Mouse (Mus musculus) kidney, adult 2 months (tissue): ENCODE data around the gene Spock1. TPM values are rescaled to one million over a fixed set of nuclear protein-coding genes. Genes with fewer than 3 reads are reported as not detected.

Experiments used
- DNase-seq: peaks from one replicate; pipeline ENCODE4 v3.0.0; 2021
- H3K27ac ChIP-seq: fragments of 200-500 bp; 2 replicates; pipeline ENCODE4 v1.5.1; 2012; ENCODE audit warnings: low read depth, low read length, control low read depth, inconsistent platforms; ENCODE audit not compliant: insufficient read depth
- H3K27me3 ChIP-seq: fragments of 200-500 bp; replicated peaks from 2 replicates; pipeline ENCODE4 v1.6.1; 2012; ENCODE audit warnings: mild to moderate bottlenecking, moderate library complexity, low read length, inconsistent platforms; ENCODE audit not compliant: control insufficient read depth, insufficient read depth
- H3K36me3 ChIP-seq: fragments of 200-500 bp; 2 replicates; pipeline ENCODE4 v1.6.1; 2012; ENCODE audit warnings: mild to moderate bottlenecking, moderate library complexity, low read length, inconsistent platforms; ENCODE audit not compliant: control insufficient read depth, insufficient read depth
- H3K4me1 ChIP-seq: fragments of 200-500 bp; 2 replicates; pipeline ENCODE4 v1.6.1; 2011; ENCODE audit warnings: low read length; ENCODE audit not compliant: control insufficient read depth, insufficient read depth
- H3K4me3 ChIP-seq: fragments of 200-500 bp; 2 replicates; pipeline ENCODE4 v1.5.1; 2011; ENCODE audit warnings: mild to moderate bottlenecking, low read depth, low read length, control low read depth; ENCODE audit not compliant: insufficient read depth
- CTCF ChIP-seq: fragments of 200-500 bp; conservative IDR thresholded peaks from 2 replicates; pipeline ENCODE4 v1.5.1; 2011; ENCODE audit warnings: low read depth, mild to moderate bottlenecking, control low read depth, low read length, moderate library complexity, mixed read lengths; ENCODE audit not compliant: insufficient read depth, insufficient read length
- POLR2A ChIP-seq: fragments of 200-500 bp; IDR thresholded peaks from one replicate; pipeline ENCODE4 v1.6.1; 2011; ENCODE audit warnings: low read depth, low read length, control low read depth
- WGBS: fragments of 180-500 bp; shearing (Covaris S2); methylation state at CpG from one replicate; pipeline ENCODE4 v1.1.7; 2018; 5-methylcytosine and 5-hydroxymethylcytosine counted together
- polyA plus RNA-seq: library from polyadenylated mRNA; depleted of rRNA; stranded (reverse); fragments of >200 nt; gene quantifications from 2 replicates; pipeline ENCODE4 v1.2.3, GENCODE M21; 2012

The Spock1 gene
- polyA plus RNA-seq, 1 experiment = 0.19 TPM

- Histone ChIP-seq H3K36me3 (no peaks in the 10 kb centered on the region), H3K4me1 (no peaks in the 10 kb centered on the region), H3K27me3 (no peaks in the 10 kb centered on the region), H3K4me3 (no peak overlapping the region), H3K27ac (no peak overlapping the region)
- TF ChIP-seq POLR2A (no peak), CTCF (no peak)
- no peak for DNase-seq
- WGBS = 61% methylated on average over 9 of the region's 9 CpGs
Measured at GRCm38 (mm10) chr13:57889708-57890107, 18.4 kb downstream of the Spock1 start.

GRCm38 (mm10) chr13:57889050-57889449, 19.1 kb downstream of the Spock1 start:
- H3K27me3 ChIP-seq = no peaks in the 10 kb centered on the region
- no peaks in the 10 kb centered on the region for H3K4me1 ChIP-seq
- no peak overlapping the region for H3K27ac ChIP-seq
- no peak for TF ChIP-seq POLR2A
- no peak for TF ChIP-seq CTCF
- no peaks in the 10 kb centered on the region for H3K36me3 ChIP-seq
- 10% methylated on average over 6 of the region's 6 CpGs for WGBS
- DNase-seq = no peak
- no peak overlapping the region for H3K4me3 ChIP-seq

GRCm38 (mm10) chr13:57879817-57880216, 28.3 kb downstream of the Spock1 start:
- H3K27ac ChIP-seq = no peak overlapping the region
- no peaks in the 10 kb centered on the region for H3K4me1 ChIP-seq
- H3K4me3 ChIP-seq = no peak overlapping the region
- DNase-seq = no peak
- H3K36me3 ChIP-seq = no peaks in the 10 kb centered on the region
- WGBS = 26% methylated on average over 4 of the region's 4 CpGs
- no peaks in the 10 kb centered on the region for H3K27me3 ChIP-seq
- TF ChIP-seq POLR2A = no peak

GRCm38 (mm10) chr13:57878797-57879196, 29.3 kb downstream of the Spock1 start:
- 72% methylated on average over 11 of the region's 11 CpGs for WGBS
- TF ChIP-seq CTCF (no peak), POLR2A (no peak)
- Histone ChIP-seq H3K4me3 (no peak overlapping the region), H3K36me3 (no peaks in the 10 kb centered on the region), H3K27ac (no peak overlapping the region), H3K4me1 (no peaks in the 10 kb centered on the region), H3K27me3 (no peaks in the 10 kb centered on the region)
- no peak for DNase-seq

GRCm38 (mm10) chr13:57877782-57878181, 30.4 kb downstream of the Spock1 start:
- WGBS = 26% methylated on average over 10 of the region's 10 CpGs
- Histone ChIP-seq H3K27ac (no peak overlapping the region), H3K36me3 (no peaks in the 10 kb centered on the region), H3K4me3 (no peak overlapping the region), H3K4me1 (no peaks in the 10 kb centered on the region), H3K27me3 (no peaks in the 10 kb centered on the region)
- no peak for DNase-seq
- TF ChIP-seq POLR2A (no peak), CTCF (no peak)

- no peaks in the 10 kb centered on the region for H3K4me1 ChIP-seq
- DNase-seq = no peak
- H3K36me3 ChIP-seq = no peaks in the 10 kb centered on the region
- H3K4me3 ChIP-seq = no peak overlapping the region
- TF ChIP-seq POLR2A (no peak), CTCF (no peak)
- no peaks in the 10 kb centered on the region for H3K27me3 ChIP-seq
- WGBS = 83% methylated on average over 5 of the region's 5 CpGs
- H3K27ac ChIP-seq = no peak overlapping the region
Measured at GRCm38 (mm10) chr13:57876966-57877365, 31.2 kb downstream of the Spock1 start.

GRCm38 (mm10) chr13:57870058-57870457, 38.1 kb downstream of the Spock1 start:
- Histone ChIP-seq H3K27ac (no peak overlapping the region), H3K4me1 (no peaks in the 10 kb centered on the region), H3K36me3 (no peaks in the 10 kb centered on the region), H3K4me3 (no peak overlapping the region), H3K27me3 (no peaks in the 10 kb centered on the region)
- no peak for DNase-seq
- WGBS = 87% methylated on average over 4 of the region's 4 CpGs
- TF ChIP-seq CTCF = no peak
- TF ChIP-seq POLR2A = no peak

GRCm38 (mm10) chr13:57867586-57867985, 40.5 kb downstream of the Spock1 start:
- no peak overlapping the region for H3K27ac ChIP-seq
- H3K4me1 ChIP-seq = no peaks in the 10 kb centered on the region
- 48% methylated on average over 7 of the region's 7 CpGs for WGBS
- no peak for DNase-seq
- no peaks in the 10 kb centered on the region for H3K36me3 ChIP-seq
- no peaks in the 10 kb centered on the region for H3K27me3 ChIP-seq
- no peak overlapping the region for H3K4me3 ChIP-seq
- TF ChIP-seq POLR2A = no peak
- no peak for TF ChIP-seq CTCF
